Mouse (Mus musculus): ENCODE measurements at regions not wholly inside any gene's neighbourhood (a gene's known extent, or its start where the extent isn't known, plus 50 kb on each side); places are given as distances from the start of the nearest gene placed in this dataset.
"Not testable (repeated sequence)": the region's sequence is repeated elsewhere in the genome, so short reads cannot be mapped to it uniquely, and the experiment has no call there.

GRCm38 (mm10) chr9:85637274-85637673, 111.9 kb downstream of the Ibtk start:
- H3K9me3 ChIP-seq (ENCODE audit: control insufficient read depth) = no peaks in the 10 kb centered on the region
- H3K9ac ChIP-seq (ENCODE audit: low read depth, low read length) = no peak overlapping the region
- H3K27me3 ChIP-seq (replicated peaks; ENCODE audit: control insufficient read depth, insufficient read depth, low read length) = no peaks in the 10 kb centered on the region
- no peak for TF ChIP-seq CTCF (IDR thresholded peaks at IDR 0.05; ENCODE audit: low read depth)
- no peak for ATAC-seq
- H3K36me3 ChIP-seq (ENCODE audit: control insufficient read depth, insufficient read depth) = no peaks in the 10 kb centered on the region
- H3K4me1 ChIP-seq (replicated peaks; ENCODE audit: control insufficient read depth, insufficient read depth, low read length) = no peaks in the 10 kb centered on the region
- H3K27ac ChIP-seq (ENCODE audit: low read depth, low read length) = no peak overlapping the region
- H3K4me3 ChIP-seq (ENCODE audit: low read depth, low read length) = no peak overlapping the region
- H3K4me2 ChIP-seq (replicated peaks; ENCODE audit: low read depth) = no peak overlapping the region
- 41% methylated on average over 3 of the region's 3 CpGs for WGBS

GRCm38 (mm10) chr9:85636131-85636447, 113.0 kb downstream of the Ibtk start:
- WGBS = 56% methylated on average over 3 of the region's 3 CpGs
- H3K36me3 ChIP-seq (ENCODE audit: control insufficient read depth, insufficient read depth) = no peaks in the 10 kb centered on the region
- no peak for TF ChIP-seq CTCF (IDR thresholded peaks at IDR 0.05; ENCODE audit: low read depth)
- H3K27ac ChIP-seq (ENCODE audit: low read depth, low read length) = no peak overlapping the region
- H3K27me3 ChIP-seq (replicated peaks; ENCODE audit: control insufficient read depth, insufficient read depth, low read length) = no peaks in the 10 kb centered on the region
- no peak overlapping the region for H3K4me3 ChIP-seq (ENCODE audit: low read depth, low read length)
- H3K9me3 ChIP-seq (ENCODE audit: control insufficient read depth) = no peaks in the 10 kb centered on the region
- no peaks in the 10 kb centered on the region for H3K4me1 ChIP-seq (replicated peaks; ENCODE audit: control insufficient read depth, insufficient read depth, low read length)
- ATAC-seq = no peak
- no peak overlapping the region for H3K9ac ChIP-seq (ENCODE audit: low read depth, low read length)
- no peak overlapping the region for H3K4me2 ChIP-seq (replicated peaks; ENCODE audit: low read depth)

DNA sequence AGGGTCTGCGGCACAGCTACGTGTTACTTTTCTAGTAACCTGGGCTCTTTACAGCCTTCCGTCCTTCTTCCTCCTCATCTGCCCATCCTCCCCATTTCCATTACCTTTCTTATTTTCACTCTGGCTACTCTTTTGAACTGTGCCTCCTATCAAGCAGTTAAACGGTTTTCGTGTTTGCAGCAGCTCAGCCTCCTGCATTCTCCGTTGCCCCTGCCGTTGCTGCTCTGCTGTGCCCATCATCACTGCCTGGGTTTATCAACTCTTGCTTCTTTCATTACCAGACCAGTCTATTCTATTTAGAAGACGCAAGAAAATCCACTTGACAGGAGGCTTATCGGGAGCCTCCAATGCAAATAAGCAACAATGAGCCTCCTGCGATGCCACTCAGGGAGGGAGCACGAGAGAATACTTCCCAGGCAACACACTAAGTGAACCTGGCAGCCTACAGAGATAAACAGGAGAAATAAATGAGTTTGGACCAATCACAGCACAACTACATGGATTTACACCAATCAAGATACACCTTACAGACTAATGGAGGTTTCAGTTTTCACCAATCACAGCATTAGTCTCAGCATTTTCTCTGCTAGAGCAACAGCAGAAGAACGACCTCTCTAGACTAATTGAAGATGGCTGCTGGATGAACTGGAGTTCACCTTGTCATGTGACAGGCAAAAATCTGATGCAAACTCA, 113.5 kb downstream of the Ibtk start:
- 81% methylated on average over 12 of the region's 12 CpGs for WGBS
- H3K36me3 ChIP-seq (ENCODE audit: control insufficient read depth, insufficient read depth) = no peaks in the 10 kb centered on the region
- no peak overlapping the region for H3K4me2 ChIP-seq (replicated peaks; ENCODE audit: low read depth)
- H3K4me1 ChIP-seq (replicated peaks; ENCODE audit: control insufficient read depth, insufficient read depth, low read length) = no peaks in the 10 kb centered on the region
- no peak overlapping the region for H3K9ac ChIP-seq (ENCODE audit: low read depth, low read length)
- H3K9me3 ChIP-seq (ENCODE audit: control insufficient read depth) = no peaks in the 10 kb centered on the region
- TF ChIP-seq CTCF (IDR thresholded peaks at IDR 0.05; ENCODE audit: low read depth) = no peak
- no peaks in the 10 kb centered on the region for H3K27me3 ChIP-seq (replicated peaks; ENCODE audit: control insufficient read depth, insufficient read depth, low read length)
- H3K27ac ChIP-seq (ENCODE audit: low read depth, low read length) = no peak overlapping the region
- H3K4me3 ChIP-seq (ENCODE audit: low read depth, low read length) = no peak overlapping the region
- no peak for ATAC-seq

DNA sequence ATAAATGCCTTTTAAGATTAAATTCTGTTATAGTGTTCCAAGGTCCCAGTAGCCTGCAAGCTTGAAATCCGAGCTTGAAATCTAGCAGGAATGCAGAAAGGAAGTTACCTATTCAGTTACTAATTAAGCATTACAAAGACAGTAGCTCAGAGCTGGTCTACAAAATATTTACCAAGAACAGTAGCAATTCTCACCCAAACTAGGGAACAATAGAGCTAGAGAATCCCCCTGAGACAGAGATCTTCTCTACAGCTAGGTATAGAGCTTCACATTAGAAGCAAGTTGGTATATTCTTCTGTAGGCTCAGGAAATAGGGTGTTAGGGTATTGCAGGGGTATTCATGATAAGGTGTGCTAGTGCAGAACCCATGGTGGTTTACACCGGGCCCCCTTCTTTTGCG, 114.3 kb downstream of the Ibtk start:
- not testable (repeated sequence) for H3K27ac ChIP-seq (ENCODE audit: low read depth, low read length); H3K36me3 ChIP-seq (ENCODE audit: control insufficient read depth, insufficient read depth); H3K9me3 ChIP-seq (ENCODE audit: control insufficient read depth); H3K9ac ChIP-seq (ENCODE audit: low read depth, low read length); H3K4me2 ChIP-seq (replicated peaks; ENCODE audit: low read depth); H3K4me3 ChIP-seq (ENCODE audit: low read depth, low read length); H3K4me1 ChIP-seq (replicated peaks; ENCODE audit: control insufficient read depth, insufficient read depth, low read length); H3K27me3 ChIP-seq (replicated peaks; ENCODE audit: control insufficient read depth, insufficient read depth, low read length); ATAC-seq
- WGBS = 77% methylated on average over 3 of the region's 3 CpGs

GRCm38 (mm10) chr9:85617972-85618371, 131.2 kb downstream of the Ibtk start:
- H3K4me1 ChIP-seq (replicated peaks; ENCODE audit: control insufficient read depth, insufficient read depth, low read length) = no peaks in the 10 kb centered on the region
- no peak overlapping the region for H3K4me2 ChIP-seq (replicated peaks; ENCODE audit: low read depth)
- WGBS = 92% methylated on average over 3 of the region's 3 CpGs
- no peaks in the 10 kb centered on the region for H3K36me3 ChIP-seq (ENCODE audit: control insufficient read depth, insufficient read depth)
- no peak overlapping the region for H3K4me3 ChIP-seq (ENCODE audit: low read depth, low read length)
- no peak overlapping the region for H3K9ac ChIP-seq (ENCODE audit: low read depth, low read length)
- H3K9me3 ChIP-seq (ENCODE audit: control insufficient read depth) = no peaks in the 10 kb centered on the region
- no peak for ATAC-seq
- TF ChIP-seq CTCF (IDR thresholded peaks at IDR 0.05; ENCODE audit: low read depth) = no peak
- no peak overlapping the region for H3K27ac ChIP-seq (ENCODE audit: low read depth, low read length)
- no peaks in the 10 kb centered on the region for H3K27me3 ChIP-seq (replicated peaks; ENCODE audit: control insufficient read depth, insufficient read depth, low read length)

- Histone ChIP-seq H3K27ac (ENCODE audit: low read depth, low read length) (no peak overlapping the region), H3K9me3 (ENCODE audit: control insufficient read depth) (no peaks in the 10 kb centered on the region)
- 62% methylated on average over 2 of the region's 2 CpGs for WGBS
Measured at GRCm38 (mm10) chr9:85617177-85617777, 131.9 kb downstream of the Ibtk start.

More at GRCm38 (mm10) chr9:85617177-85617777, 131.9 kb downstream of the Ibtk start:
- H3K4me3 ChIP-seq (ENCODE audit: low read depth, low read length) = no peak overlapping the region
- H3K9ac ChIP-seq (ENCODE audit: low read depth, low read length) = no peak overlapping the region
- no peaks in the 10 kb centered on the region for H3K36me3 ChIP-seq (ENCODE audit: control insufficient read depth, insufficient read depth)
- H3K27me3 ChIP-seq (replicated peaks; ENCODE audit: control insufficient read depth, insufficient read depth, low read length) = no peaks in the 10 kb centered on the region
- H3K4me1 ChIP-seq (replicated peaks; ENCODE audit: control insufficient read depth, insufficient read depth, low read length) = no peaks in the 10 kb centered on the region
- no peak for ATAC-seq
- H3K4me2 ChIP-seq (replicated peaks; ENCODE audit: low read depth) = no peak overlapping the region
- TF ChIP-seq CTCF (IDR thresholded peaks at IDR 0.05; ENCODE audit: low read depth) = no peak

Data from intestine, postnatal 0 days (tissue).